Mouse (Mus musculus): ENCODE results near the gene Slc35e3.

Gene Slc35e3

GRCm38 (mm10) chr10:117776281-117777102 lies 30.3 kb upstream of the Slc35e3 start:
- no peak for DNase-seq

- no peak for DNase-seq
These were observed 29.4 kb upstream of the Slc35e3 start for GRCm38 (mm10) chr10:117775401-117776144.

GRCm38 (mm10) chr10:117774817-117775120 lies 28.6 kb upstream of the Slc35e3 start:
- DNase-seq = no peak

GRCm38 (mm10) chr10:117774011-117774816 lies 28.0 kb upstream of the Slc35e3 start:
- no peak for DNase-seq

GRCm38 (mm10) chr10:117773106-117773720 lies 27.0 kb upstream of the Slc35e3 start:
- DNase-seq = no peak

GRCm38 (mm10) chr10:117772364-117773105 lies 26.4 kb upstream of the Slc35e3 start:
- DNase-seq = no peak

- no peak for DNase-seq
These were observed 25.0 kb upstream of the Slc35e3 start for GRCm38 (mm10) chr10:117771131-117771510.

GRCm38 (mm10) chr10:117770286-117771130 lies 24.3 kb upstream of the Slc35e3 start:
- DNase-seq = no peak

- DNase-seq = no peak
These were observed 23.5 kb upstream of the Slc35e3 start for GRCm38 (mm10) chr10:117769541-117770285.

GRCm38 (mm10) chr10:117768141-117768440 lies 21.9 kb upstream of the Slc35e3 start:
- no peak for DNase-seq

- DNase-seq = no peak
These were observed 21.3 kb upstream of the Slc35e3 start for GRCm38 (mm10) chr10:117767286-117768140.

- DNase-seq = no peak
These were observed 20.7 kb upstream of the Slc35e3 start for GRCm38 (mm10) chr10:117766896-117767160.

- no peak for DNase-seq
These were observed 20.1 kb upstream of the Slc35e3 start for GRCm38 (mm10) chr10:117766111-117766895.

- no peak for DNase-seq
These were observed 19.1 kb upstream of the Slc35e3 start for GRCm38 (mm10) chr10:117765116-117765894.

GRCm38 (mm10) chr10:117764598-117764997 lies 18.4 kb upstream of the Slc35e3 start:
- no peak for DNase-seq

GRCm38 (mm10) chr10:117763588-117764190 lies 17.5 kb upstream of the Slc35e3 start:
- no peak for DNase-seq

- DNase-seq = no peak
These were observed 16.8 kb upstream of the Slc35e3 start for GRCm38 (mm10) chr10:117762966-117763365.

GRCm38 (mm10) chr10:117762281-117762830 lies 16.2 kb upstream of the Slc35e3 start:
- DNase-seq = no peak

All from cerebellum, adult 9-11 months (tissue).